Mouse (Mus musculus) ovary, postnatal 10 days (tissue): ENCODE measurements around the gene Sik3.
"Not testable (repeated sequence)": the region's sequence is repeated elsewhere in the genome, so short reads cannot be mapped to it uniquely, and the experiment has no call there.

Experiments used
- DNase-seq: peaks from one replicate; pipeline ENCODE4 v3.0.0; 2022; ENCODE audit warnings: low spot score

Sik3 gene

GRCm38 (mm10) chr9:46058065-46058464 lies 45.4 kb downstream of the Sik3 start:
- DNase-seq = no peak

- DNase-seq = no peak
These were observed 47.6 kb downstream of the Sik3 start for GRCm38 (mm10) chr9:46060249-46060648.

- DNase-seq = no peak
These were observed 49.2 kb downstream of the Sik3 start for GRCm38 (mm10) chr9:46061696-46062425.

GRCm38 (mm10) chr9:46064331-46064730 lies 51.7 kb downstream of the Sik3 start:
- no peak for DNase-seq

GRCm38 (mm10) chr9:46066711-46067110 lies 54.1 kb downstream of the Sik3 start:
- no peak for DNase-seq

GRCm38 (mm10) chr9:46067691-46068090 lies 55.1 kb downstream of the Sik3 start:
- no peak for DNase-seq

GRCm38 (mm10) chr9:46069013-46069412 lies 56.4 kb downstream of the Sik3 start:
- DNase-seq = no peak

GRCm38 (mm10) chr9:46072101-46072835 lies 59.6 kb downstream of the Sik3 start:
- no peak for DNase-seq

GRCm38 (mm10) chr9:46073443-46073842 lies 60.8 kb downstream of the Sik3 start:
- DNase-seq = no peak

GRCm38 (mm10) chr9:46075578-46075977 lies 63.0 kb downstream of the Sik3 start:
- no peak for DNase-seq

- no peak for DNase-seq
These were observed 69.8 kb downstream of the Sik3 start for GRCm38 (mm10) chr9:46082381-46082821.

- DNase-seq = no peak
These were observed 70.9 kb downstream of the Sik3 start for GRCm38 (mm10) chr9:46083490-46083893.

- DNase-seq = no peak
These were observed 73.3 kb downstream of the Sik3 start for GRCm38 (mm10) chr9:46085898-46086297.

GRCm38 (mm10) chr9:46086826-46087225 lies 74.2 kb downstream of the Sik3 start:
- DNase-seq = no peak

- no peak for DNase-seq
These were observed 74.8 kb downstream of the Sik3 start for GRCm38 (mm10) chr9:46087461-46087860.

- no peak for DNase-seq
These were observed 76.1 kb downstream of the Sik3 start for GRCm38 (mm10) chr9:46088722-46089121.

- DNase-seq = no peak
These were observed 77.4 kb downstream of the Sik3 start for GRCm38 (mm10) chr9:46090066-46090465.

- not testable (repeated sequence) for DNase-seq
These were observed 78.5 kb downstream of the Sik3 start for GRCm38 (mm10) chr9:46091157-46091556.

- DNase-seq = no peak
These were observed 80.0 kb downstream of the Sik3 start for GRCm38 (mm10) chr9:46092633-46093032.

- DNase-seq = no peak
These were observed 85.9 kb downstream of the Sik3 start for GRCm38 (mm10) chr9:46098360-46098985.

GRCm38 (mm10) chr9:46099107-46099506 lies 86.5 kb downstream of the Sik3 start:
- no peak for DNase-seq

GRCm38 (mm10) chr9:46103154-46103553 lies 90.5 kb downstream of the Sik3 start:
- DNase-seq = no peak

- DNase-seq = no peak
These were observed 93.5 kb downstream of the Sik3 start for GRCm38 (mm10) chr9:46106105-46106504.
